Mouse (Mus musculus) liver, embryonic 14.5 days (tissue): ENCODE measurements around the gene Arhgef15. TPM values are rescaled to one million over a fixed set of nuclear protein-coding genes. Genes with fewer than 3 reads are reported as not detected.
"Not testable (repeated sequence)": the region's sequence is repeated elsewhere in the genome, so short reads cannot be mapped to it uniquely, and the experiment has no call there.

ENCODE experiments used
- ATAC-seq: fragments of 200-750 bp; cut with Nextera tagmentation; 2 replicates; pipeline ENCODE4 v1.8.0; 2017; ENCODE audit warnings: moderate number of reproducible peaks, mild to moderate bottlenecking, moderate library complexity; ENCODE audit not compliant: insufficient read depth
- DNase-seq, 3 experiments: peaks; one replicate each; pipeline ENCODE4 v3.0.0-alpha.2; 2012 to 2013; ENCODE audit warnings: low read depth in 3 of 3, low spot score in 3 of 3
- H3K27ac ChIP-seq: fragments of 300-500 bp; sonication (generic); 2 replicates; pipeline ENCODE4 v1.5.1; 2014; ENCODE audit warnings: moderate library complexity, mild to moderate bottlenecking, control low read depth, inconsistent platforms
- H3K27me3 ChIP-seq: fragments of 300-500 bp; sonication (generic); 2 replicates; pipeline ENCODE4 v1.6.1; 2014; ENCODE audit warnings: mild to moderate bottlenecking, low read length, moderate library complexity; ENCODE audit not compliant: control insufficient read depth, insufficient read depth
- H3K36me3 ChIP-seq: fragments of 300-500 bp; sonication (generic); replicated peaks from 2 replicates; pipeline ENCODE4 v1.6.1; 2014; ENCODE audit warnings: low read depth; ENCODE audit not compliant: control insufficient read depth, insufficient read depth
- H3K4me1 ChIP-seq, 2 experiments: fragments of 200-500 bp in 1 of 2; fragments of 300-500 bp in 1 of 2; sonication (generic) in 1 of 2; replicated peaks; 2 replicates each; pipeline ENCODE4 v1.6.1; 2012 to 2014; ENCODE audit warnings: antibody characterized with exemption in 1 of 2, inconsistent platforms in 1 of 2, low read length in 1 of 2; ENCODE audit not compliant: control insufficient read depth in 2 of 2, insufficient read depth in 2 of 2
- H3K4me2 ChIP-seq: fragments of 300-500 bp; sonication (generic); 2 replicates; pipeline ENCODE4 v1.6.1; 2014; ENCODE audit warnings: low read depth, mild to moderate bottlenecking, control low read depth, moderate library complexity
- H3K4me3 ChIP-seq, 2 experiments: fragments of 200-500 bp in 1 of 2; fragments of 300-500 bp in 1 of 2; sonication (generic) in 1 of 2; 2 replicates each; pipeline ENCODE4 v1.5.1; 2012 to 2014; ENCODE audit warnings: low read depth in 2 of 2, low read length in 2 of 2, mild to moderate bottlenecking in 2 of 2, control low read depth in 1 of 2, inconsistent platforms in 1 of 2, moderate library complexity in 1 of 2; ENCODE audit not compliant: insufficient read depth in 1 of 2
- H3K9ac ChIP-seq: fragments of 300-500 bp; sonication (generic); replicated peaks from 2 replicates; pipeline ENCODE4 v1.6.1; 2014; ENCODE audit warnings: mild to moderate bottlenecking, control low read depth, moderate library complexity
- H3K9me3 ChIP-seq: fragments of 300-500 bp; sonication (generic); 2 replicates; pipeline ENCODE4 v1.6.1; 2016; ENCODE audit warnings: low read length, mixed read lengths; ENCODE audit not compliant: control insufficient read depth
- CTCF ChIP-seq: IDR thresholded peaks from 2 replicates; pipeline ENCODE4 v1.5.1; 2016; ENCODE audit warnings: antibody characterized with exemption, low read depth, control low read depth
- EP300 ChIP-seq: IDR thresholded peaks from 2 replicates; pipeline ENCODE4 v1.6.1; 2016; ENCODE audit warnings: antibody characterized with exemption, low read depth
- WGBS: fragments of 180-500 bp; shearing (Covaris S2); extraction: QIAGEN DNeasy Blood & Tissue Kit; methylation state at CpG from one replicate; pipeline ENCODE4 v1.1.7; 2014; ENCODE audit not compliant: insufficient replicate concordance; 5-methylcytosine and 5-hydroxymethylcytosine counted together
- polyA plus RNA-seq, 2 experiments: library from polyadenylated mRNA; depleted of rRNA in 1 of 2; stranded (reverse) in 1 of 2; unstranded in 1 of 2; fragments of >200 nt; fragmentation: Nextera tagmentation in 1 of 2; extraction: Ambion mirVana in 1 of 2; gene quantifications; 2 replicates each; pipeline versions ENCODE4 v1.2.1 to v1.2.3; 2012 to 2014

Arhgef15 gene
- polyA plus RNA-seq, 2 experiments: 0.89 to 1.4 TPM

- ATAC-seq (no peak), DNase-seq (no peak)
- no peak overlapping the region for H3K4me2 ChIP-seq
- 61% methylated on average over 8 of the region's 8 CpGs for WGBS
- no peaks in the 10 kb centered on the region for H3K9me3 ChIP-seq
- peaks cover 0 to 2% of the 10 kb centered on the region in 2 experiments; a peak in 2 of 4 replicates for H3K4me1 ChIP-seq
- no peak overlapping the region for H3K4me3 ChIP-seq
- H3K9ac ChIP-seq: no peak overlapping the region
- H3K27me3 ChIP-seq: no peaks in the 10 kb centered on the region
- TF ChIP-seq EP300 (no peak), CTCF (no peak)
- H3K27ac ChIP-seq: no peak overlapping the region
- H3K36me3 ChIP-seq: no peaks in the 10 kb centered on the region
Measured at GRCm38 (mm10) chr11:68942731-68943130, 14.5 kb downstream of the Arhgef15 start.

GRCm38 (mm10) chr11:68940516-68940915, 16.8 kb downstream of the Arhgef15 start:
- peak overlapping the region; percentile 28 for H3K9ac ChIP-seq
- no peak overlapping the region for H3K27ac ChIP-seq
- TF ChIP-seq EP300: no peak
- no peak for TF ChIP-seq CTCF
- H3K36me3 ChIP-seq: no peaks in the 10 kb centered on the region
- WGBS: 54% methylated on average over 4 of the region's 4 CpGs
- H3K4me1 ChIP-seq: peaks cover 0 to 2% of the 10 kb centered on the region in 2 experiments; a peak in 2 of 4 replicates
- H3K4me2 ChIP-seq: peak overlapping the region; percentile 64
- peak overlapping the region in 1 of 2 experiments; percentile 45; a peak in 2 of 4 replicates for H3K4me3 ChIP-seq
- DNase-seq (no peak), ATAC-seq (no peak)
- H3K27me3 ChIP-seq: no peaks in the 10 kb centered on the region
- H3K9me3 ChIP-seq: no peaks in the 10 kb centered on the region

DNA sequence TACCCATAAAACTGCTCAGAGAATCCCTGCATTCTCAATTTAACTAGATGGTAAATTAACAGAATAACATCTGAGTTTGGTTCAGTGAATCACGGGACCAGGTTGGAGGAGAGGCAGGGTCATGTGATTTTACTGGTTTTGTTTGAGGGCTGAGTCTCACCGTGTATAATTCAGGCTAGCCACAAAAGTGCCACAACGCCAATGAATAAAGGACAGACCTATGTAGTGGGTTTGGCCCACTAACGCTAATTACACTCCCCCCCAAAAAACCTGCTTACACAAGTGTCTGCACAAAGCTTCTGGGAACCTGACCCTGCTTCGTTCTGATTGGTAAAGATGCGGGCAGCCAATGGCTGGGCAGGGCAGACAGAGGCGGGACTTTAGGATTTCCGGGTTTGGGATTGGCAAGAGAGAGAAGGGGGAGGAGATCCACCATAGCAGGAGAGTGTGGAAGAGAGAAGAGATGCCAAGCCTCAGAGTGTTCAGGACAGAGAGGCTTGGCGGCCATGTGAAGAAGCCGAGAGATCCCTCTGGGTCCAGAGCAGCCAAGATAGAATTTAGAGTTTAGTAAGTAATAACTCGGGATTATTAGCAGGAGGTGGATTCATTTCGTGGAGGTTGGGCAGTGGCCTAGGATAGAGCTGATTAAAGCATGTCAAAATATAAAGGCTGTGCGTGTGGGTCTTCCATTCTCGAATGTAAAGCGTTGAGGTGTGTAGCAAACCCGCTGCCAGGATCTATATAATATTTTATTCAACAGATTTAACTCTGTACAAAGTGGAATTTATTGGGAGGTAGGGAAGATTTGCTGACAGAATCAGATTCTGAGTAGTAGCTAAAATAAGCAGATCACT, 17.6 kb downstream of the Arhgef15 start:
- ATAC-seq (peak; percentile 97), DNase-seq (peak; percentile 71 to 78 (median 78))
- Histone ChIP-seq H3K9ac (peak overlapping the region; percentile 28), H3K4me2 (peak overlapping the region; percentile 64), H3K9me3 (no peaks in the 10 kb centered on the region), H3K27me3 (no peaks in the 10 kb centered on the region), H3K4me1 (peaks cover 0 to 2% of the 10 kb centered on the region in 2 experiments; a peak in 2 of 4 replicates), H3K4me3 (peak overlapping the region; percentile 45 to 63), H3K27ac (no peak overlapping the region), H3K36me3 (no peaks in the 10 kb centered on the region)
- TF ChIP-seq CTCF: no peak
- no peak for TF ChIP-seq EP300
- WGBS: 5% methylated on average over 16 of the region's 16 CpGs

- not testable (repeated sequence) for H3K9ac ChIP-seq, H3K4me2 ChIP-seq, H3K27ac ChIP-seq, ATAC-seq, H3K27me3 ChIP-seq, H3K4me3 ChIP-seq, H3K9me3 ChIP-seq, DNase-seq, H3K36me3 ChIP-seq, H3K4me1 ChIP-seq
- 68% methylated on average over 4 of the region's 4 CpGs for WGBS
Measured at GRCm38 (mm10) chr11:68936951-68937350, 20.3 kb downstream of the Arhgef15 start.

DNA sequence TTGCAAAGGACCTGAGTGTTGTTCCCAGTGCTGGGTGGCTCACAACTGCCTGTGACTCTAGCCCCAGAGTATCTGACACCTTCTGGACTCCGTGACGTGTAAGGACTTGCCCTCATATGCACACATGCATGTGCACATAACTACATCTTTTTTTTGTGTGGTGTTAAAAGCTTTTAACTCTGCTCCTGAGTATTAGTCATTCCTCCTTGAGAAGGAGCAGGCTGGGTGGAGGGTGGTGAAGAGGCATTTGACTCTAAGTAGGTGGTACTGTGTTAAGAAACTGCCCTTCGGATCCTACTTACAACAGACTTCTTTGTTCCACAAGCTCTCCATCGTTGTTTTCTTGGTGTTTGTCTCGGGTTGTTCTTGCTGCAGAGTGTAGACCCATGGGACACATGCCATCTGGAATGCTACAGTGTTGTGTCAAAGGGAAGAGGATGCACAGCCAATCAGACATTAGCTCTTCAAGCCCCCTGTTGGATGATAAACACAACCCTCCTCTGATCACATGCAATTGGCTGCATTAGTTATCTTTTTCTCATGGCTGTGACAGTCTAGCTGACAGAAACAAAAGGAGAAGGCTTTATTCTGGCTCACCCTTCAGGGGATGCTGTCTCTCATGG, 23.3 kb downstream of the Arhgef15 start:
- WGBS: 68% methylated on average over 5 of the region's 5 CpGs
- TF ChIP-seq CTCF (no peak), EP300 (no peak)
- no peak overlapping the region for H3K9ac ChIP-seq
- no peak overlapping the region for H3K4me3 ChIP-seq
- no peak for ATAC-seq
- no peaks in the 10 kb centered on the region for H3K36me3 ChIP-seq
- no peak overlapping the region for H3K4me2 ChIP-seq
- DNase-seq: no peak
- no peaks in the 10 kb centered on the region for H3K9me3 ChIP-seq
- H3K27ac ChIP-seq: no peak overlapping the region
- H3K27me3 ChIP-seq: no peaks in the 10 kb centered on the region
- no peaks in the 10 kb centered on the region for H3K4me1 ChIP-seq
